Mouse (Mus musculus) stomach, embryonic 15.5 days (tissue): ENCODE measurements at regions not wholly inside any gene's neighbourhood (a gene's known extent, or its start where the extent isn't known, plus 50 kb on each side); places are given as distances from the start of the nearest gene placed in this dataset.

ENCODE experiments used
- ATAC-seq: fragments of 200-750 bp; cut with Nextera tagmentation; 2 replicates; pipeline ENCODE4 v1.8.0; 2017; ENCODE audit warnings: low read depth, moderate number of reproducible peaks, moderate TSS enrichment; ENCODE audit not compliant: insufficient read depth, low FRiP score
- H3K27ac ChIP-seq: fragments of 300-500 bp; sonication (generic); 2 replicates; pipeline ENCODE4 v1.5.1; 2015; ENCODE audit warnings: mild to moderate bottlenecking, inconsistent platforms
- H3K27me3 ChIP-seq: fragments of 300-500 bp; sonication (generic); replicated peaks from 2 replicates; pipeline ENCODE4 v1.6.1; 2015; ENCODE audit warnings: inconsistent platforms
- H3K36me3 ChIP-seq: fragments of 300-500 bp; sonication (generic); 2 replicates; pipeline ENCODE4 v1.6.1; 2015; ENCODE audit warnings: inconsistent platforms
- H3K4me1 ChIP-seq: fragments of 300-500 bp; sonication (generic); 2 replicates; pipeline ENCODE4 v1.6.1; 2015; ENCODE audit warnings: inconsistent platforms
- H3K4me2 ChIP-seq: fragments of 300-500 bp; sonication (generic); 2 replicates; pipeline ENCODE4 v1.6.1; 2015; ENCODE audit warnings: mild to moderate bottlenecking, inconsistent platforms
- H3K4me3 ChIP-seq: fragments of 300-500 bp; sonication (generic); replicated peaks from 2 replicates; pipeline ENCODE4 v1.5.1; 2015; ENCODE audit warnings: inconsistent platforms
- H3K9ac ChIP-seq: fragments of 300-500 bp; sonication (generic); 2 replicates; pipeline ENCODE4 v1.6.1; 2015; ENCODE audit warnings: inconsistent platforms
- H3K9me3 ChIP-seq: fragments of 300-500 bp; sonication (generic); 2 replicates; pipeline ENCODE4 v1.6.1; 2016; ENCODE audit warnings: inconsistent platforms
- WGBS: fragments of 180-500 bp; shearing (Covaris S2); methylation state at CpG from one replicate; pipeline ENCODE4 v1.1.7; 2015; 5-methylcytosine and 5-hydroxymethylcytosine counted together

DNA sequence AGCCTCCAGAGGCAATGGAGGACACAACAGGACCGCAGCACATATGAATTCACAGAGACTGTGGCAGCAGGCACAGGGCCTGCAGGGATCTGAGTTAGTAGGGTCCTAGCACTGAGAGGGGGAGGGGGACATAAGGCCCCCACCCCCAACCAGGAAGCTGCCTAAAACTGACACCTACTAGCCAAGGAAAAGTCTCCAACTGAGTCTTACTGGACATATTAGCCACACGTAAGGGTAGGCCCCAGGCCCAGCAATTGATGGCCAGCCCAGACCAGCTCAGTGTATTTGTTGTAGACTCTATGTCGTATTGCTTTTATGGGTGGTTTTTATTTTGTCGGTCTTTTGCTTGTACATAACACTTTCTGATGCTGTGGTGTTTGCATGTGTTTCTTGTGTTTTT, 153.4 kb upstream of the Map3k1 start:
- no peak overlapping the region for H3K4me2 ChIP-seq
- H3K27ac ChIP-seq, result no peak overlapping the region
- 95% methylated on average over 4 of the region's 4 CpGs for WGBS
- H3K9ac ChIP-seq, result no peak overlapping the region
- no peaks in the 10 kb centered on the region for H3K27me3 ChIP-seq
- peaks cover 6% of the 10 kb centered on the region; the same call in 1 of the 2 replicates for H3K4me1 ChIP-seq
- no peak for ATAC-seq
- no peaks in the 10 kb centered on the region for H3K9me3 ChIP-seq
- H3K36me3 ChIP-seq, result no peaks in the 10 kb centered on the region
- no peak overlapping the region for H3K4me3 ChIP-seq

- Histone ChIP-seq H3K9me3 (no peaks in the 10 kb centered on the region), H3K9ac (no peak overlapping the region), H3K4me2 (no peak overlapping the region), H3K27me3 (no peaks in the 10 kb centered on the region), H3K27ac (peak overlapping the region; percentile 26; the same call in 1 of the 2 replicates), H3K36me3 (no peaks in the 10 kb centered on the region), H3K4me1 (peaks cover 16% of the 10 kb centered on the region; the same call in 1 of the 2 replicates), H3K4me3 (no peak overlapping the region)
- ATAC-seq, result peak; percentile 45; the same call in 1 of the 2 replicates
- 36% methylated on average over 6 of the region's 6 CpGs for WGBS
Observed at GRCm38 (mm10) chr13:111966113-111966512, 157.3 kb upstream of the Map3k1 start.

GRCm38 (mm10) chr13:111966627-111967026, 157.8 kb upstream of the Map3k1 start:
- WGBS, result 19% methylated on average over 3 of the region's 3 CpGs
- Histone ChIP-seq H3K27me3 (no peaks in the 10 kb centered on the region), H3K4me1 (peaks cover 16% of the 10 kb centered on the region; the same call in 1 of the 2 replicates), H3K4me2 (no peak overlapping the region), H3K9me3 (no peaks in the 10 kb centered on the region), H3K27ac (peak overlapping the region; percentile 26; the same call in 1 of the 2 replicates), H3K36me3 (no peaks in the 10 kb centered on the region), H3K4me3 (no peak overlapping the region), H3K9ac (no peak overlapping the region)
- peak; percentile 41; the same call in 1 of the 2 replicates for ATAC-seq

DNA sequence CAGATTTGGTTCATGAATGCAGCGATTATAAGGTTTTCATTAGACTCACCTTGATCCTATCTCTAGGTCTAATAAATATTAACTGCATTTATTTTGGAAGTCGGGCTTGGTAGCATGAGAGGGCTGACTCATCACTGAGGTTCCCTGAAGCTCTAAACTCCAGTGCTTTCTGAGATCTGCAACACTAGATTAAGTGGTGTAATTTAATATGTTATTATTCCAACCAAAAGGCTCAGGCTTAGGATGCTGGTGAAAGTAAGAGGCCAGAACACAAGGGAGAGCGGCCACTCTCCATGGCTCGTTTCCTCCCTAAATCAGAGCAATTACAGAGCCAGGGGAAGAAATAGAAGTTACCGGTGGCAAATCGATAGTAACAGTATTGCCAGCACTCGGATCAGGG, 159.4 kb upstream of the Map3k1 start:
- no peak overlapping the region for H3K27ac ChIP-seq
- no peak for ATAC-seq
- no peak overlapping the region for H3K4me3 ChIP-seq
- H3K27me3 ChIP-seq, result no peaks in the 10 kb centered on the region
- H3K4me2 ChIP-seq, result no peak overlapping the region
- H3K4me1 ChIP-seq, result peaks cover 16% of the 10 kb centered on the region; the same call in 1 of the 2 replicates
- WGBS, result 75% methylated on average over 7 of the region's 7 CpGs
- no peak overlapping the region for H3K9ac ChIP-seq
- no peaks in the 10 kb centered on the region for H3K9me3 ChIP-seq
- no peaks in the 10 kb centered on the region for H3K36me3 ChIP-seq

GRCm38 (mm10) chr13:111974282-111974681, 165.5 kb upstream of the Map3k1 start:
- Histone ChIP-seq H3K4me3 (no peak overlapping the region), H3K4me2 (no peak overlapping the region), H3K27ac (no peak overlapping the region), H3K9me3 (no peaks in the 10 kb centered on the region), H3K27me3 (no peaks in the 10 kb centered on the region), H3K4me1 (peaks cover 14% of the 10 kb centered on the region), H3K9ac (no peak overlapping the region), H3K36me3 (no peaks in the 10 kb centered on the region)
- 67% methylated on average over 4 of the region's 4 CpGs for WGBS
- no peak for ATAC-seq

DNA sequence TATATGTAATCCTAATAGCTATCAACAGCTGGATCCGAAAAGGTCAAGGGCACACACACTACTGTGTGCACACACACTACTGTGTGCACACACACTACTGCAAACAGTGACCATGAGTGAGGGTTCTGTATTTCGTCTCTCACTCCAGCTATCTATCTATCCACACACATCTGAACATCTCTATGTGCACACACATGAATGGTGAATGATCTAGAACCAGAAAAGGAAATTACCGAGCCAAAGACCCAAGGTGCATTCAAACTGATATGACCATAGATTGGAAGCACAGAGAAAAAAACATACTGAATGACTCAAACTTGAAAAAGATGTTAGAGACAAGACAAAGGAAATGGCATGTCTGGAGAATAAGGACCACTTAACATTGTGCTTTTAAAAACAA, 166.8 kb upstream of the Map3k1 start:
- ATAC-seq, result no peak
- Histone ChIP-seq H3K27me3 (no peaks in the 10 kb centered on the region), H3K9ac (no peak overlapping the region), H3K4me1 (peaks cover 24% of the 10 kb centered on the region), H3K36me3 (no peaks in the 10 kb centered on the region), H3K4me2 (no peak overlapping the region), H3K27ac (no peak overlapping the region), H3K4me3 (no peak overlapping the region), H3K9me3 (no peaks in the 10 kb centered on the region)
- WGBS, result 84% methylated on average over 3 of the region's 3 CpGs

DNA sequence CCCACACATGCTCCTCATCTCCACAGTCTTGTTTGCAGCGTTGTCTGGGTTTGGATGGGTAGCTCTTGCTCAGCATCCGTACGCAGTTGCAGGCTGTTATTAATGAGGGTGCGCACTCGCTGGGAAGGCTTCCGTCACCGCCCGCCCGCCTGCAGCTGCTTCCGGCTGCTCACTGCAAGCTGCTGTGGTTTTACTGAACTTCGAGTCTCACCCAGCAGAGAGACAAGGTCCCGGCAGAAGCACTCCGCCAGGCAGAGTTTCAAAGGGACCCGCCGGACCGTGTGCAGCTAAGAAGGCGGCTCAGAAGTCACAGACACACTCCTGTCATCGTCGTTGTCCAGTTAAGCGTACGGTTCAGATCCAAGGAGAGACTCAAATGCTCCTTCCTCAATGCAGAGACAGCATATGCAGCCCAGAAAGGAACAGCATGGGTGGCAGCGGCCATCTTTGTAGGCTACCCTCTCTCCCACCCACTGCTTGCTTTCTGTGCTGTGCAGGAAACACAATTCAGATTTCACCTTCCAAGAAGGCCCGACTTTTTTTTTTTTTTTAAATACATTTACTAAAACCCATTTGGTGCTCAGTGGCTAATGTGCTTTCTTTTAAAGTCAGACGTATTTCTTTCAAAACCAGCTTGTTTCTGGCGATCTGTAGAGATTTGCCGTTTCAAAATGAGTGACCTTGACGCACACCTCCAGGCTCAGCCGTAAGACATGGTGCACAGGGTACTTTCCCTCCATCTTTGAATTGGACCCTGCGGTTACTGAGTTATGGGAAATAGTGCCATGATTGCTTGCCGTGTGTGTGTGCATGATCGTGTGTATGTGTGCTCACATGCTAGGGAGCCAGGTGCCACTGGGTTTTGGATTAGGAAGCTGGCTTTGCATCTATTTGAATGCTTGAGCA, 169.2 kb upstream of the Map3k1 start:
- H3K36me3 ChIP-seq, result no peaks in the 10 kb centered on the region
- H3K27me3 ChIP-seq, result no peaks in the 10 kb centered on the region
- 79% methylated on average over 31 of the region's 31 CpGs for WGBS
- H3K9ac ChIP-seq, result no peak overlapping the region
- no peak overlapping the region for H3K4me3 ChIP-seq
- no peak overlapping the region for H3K4me2 ChIP-seq
- ATAC-seq, result no peak
- H3K4me1 ChIP-seq, result peaks cover 24% of the 10 kb centered on the region
- no peaks in the 10 kb centered on the region for H3K9me3 ChIP-seq
- no peak overlapping the region for H3K27ac ChIP-seq

- H3K9me3 ChIP-seq, result no peaks in the 10 kb centered on the region
- H3K36me3 ChIP-seq, result no peaks in the 10 kb centered on the region
- no peak overlapping the region for H3K4me3 ChIP-seq
- peak overlapping the region; percentile 69; the same call in 1 of the 2 replicates for H3K27ac ChIP-seq
- no peaks in the 10 kb centered on the region for H3K27me3 ChIP-seq
- H3K9ac ChIP-seq, result no peak overlapping the region
- ATAC-seq, result no peak
- 46% methylated on average over 5 of the region's 5 CpGs for WGBS
- H3K4me2 ChIP-seq, result peak overlapping the region; percentile 43; the same call in 1 of the 2 replicates
- H3K4me1 ChIP-seq, result peaks cover 24% of the 10 kb centered on the region
Observed at GRCm38 (mm10) chr13:111978675-111979020, 169.9 kb upstream of the Map3k1 start.

GRCm38 (mm10) chr13:111979428-111980204, 170.8 kb upstream of the Map3k1 start:
- 31% methylated on average over 17 of the region's 17 CpGs for WGBS
- Histone ChIP-seq H3K9ac (no peak overlapping the region), H3K27ac (peak overlapping the region; percentile 69), H3K4me3 (no peak overlapping the region), H3K27me3 (no peaks in the 10 kb centered on the region), H3K4me1 (peaks cover 20% of the 10 kb centered on the region), H3K36me3 (no peaks in the 10 kb centered on the region), H3K4me2 (peak overlapping the region; percentile 43), H3K9me3 (no peaks in the 10 kb centered on the region)
- ATAC-seq, result 0 out of 2 replicates have a peak, but pooled peaks have one; percentile 15

GRCm38 (mm10) chr13:111980205-111980595, 171.4 kb upstream of the Map3k1 start:
- Histone ChIP-seq H3K9ac (no peak overlapping the region), H3K27me3 (no peaks in the 10 kb centered on the region), H3K4me2 (no peak overlapping the region), H3K27ac (no peak overlapping the region), H3K4me1 (peaks cover 20% of the 10 kb centered on the region), H3K36me3 (no peaks in the 10 kb centered on the region), H3K9me3 (no peaks in the 10 kb centered on the region), H3K4me3 (no peak overlapping the region)
- no peak for ATAC-seq
- WGBS, result 65% methylated on average over 12 of the region's 12 CpGs

DNA sequence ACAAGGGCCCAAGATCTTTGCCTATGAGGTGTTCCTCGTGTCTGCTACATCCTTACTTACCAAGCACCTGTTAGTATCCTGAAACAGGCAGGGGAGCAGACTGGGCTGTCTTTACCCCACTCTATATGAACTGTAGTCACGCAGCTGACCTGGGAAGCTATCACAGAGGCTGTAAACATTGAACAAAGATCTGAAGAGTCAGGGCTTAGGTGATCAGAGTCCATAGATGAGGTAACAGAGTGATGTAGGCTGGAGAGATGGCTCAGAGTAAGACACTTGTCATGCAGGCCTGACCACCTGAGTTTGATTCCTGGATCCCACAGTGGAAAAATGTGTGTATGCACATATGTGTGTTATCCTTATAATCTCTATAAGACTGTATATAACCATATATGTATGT, 172.3 kb upstream of the Map3k1 start:
- H3K4me1 ChIP-seq, result peaks cover 20% of the 10 kb centered on the region
- no peaks in the 10 kb centered on the region for H3K36me3 ChIP-seq
- H3K9me3 ChIP-seq, result no peaks in the 10 kb centered on the region
- no peak overlapping the region for H3K27ac ChIP-seq
- 89% methylated on average over 2 of the region's 2 CpGs for WGBS
- H3K4me3 ChIP-seq, result no peak overlapping the region
- H3K27me3 ChIP-seq, result no peaks in the 10 kb centered on the region
- ATAC-seq, result no peak
- no peak overlapping the region for H3K4me2 ChIP-seq
- no peak overlapping the region for H3K9ac ChIP-seq
